Mouse (Mus musculus) testis, adult 2 months (tissue): ENCODE results near the gene Nckap5.

ENCODE experiments used
- CTCF ChIP-seq: fragments of 200-500 bp; IDR thresholded peaks from 2 replicates; pipeline ENCODE4 v1.5.1; 2012; ENCODE audit warnings: low read depth, mild to moderate bottlenecking, inconsistent platforms, low read length, moderate library complexity; ENCODE audit not compliant: control insufficient read depth, insufficient read depth, insufficient replicate concordance
- POLR2A ChIP-seq: fragments of 200-500 bp; IDR thresholded peaks from 2 replicates; pipeline ENCODE4 v1.6.1; 2012; ENCODE audit warnings: low read depth, mild to moderate bottlenecking, inconsistent platforms, low read length, moderate library complexity; ENCODE audit not compliant: control insufficient read depth

DNA sequence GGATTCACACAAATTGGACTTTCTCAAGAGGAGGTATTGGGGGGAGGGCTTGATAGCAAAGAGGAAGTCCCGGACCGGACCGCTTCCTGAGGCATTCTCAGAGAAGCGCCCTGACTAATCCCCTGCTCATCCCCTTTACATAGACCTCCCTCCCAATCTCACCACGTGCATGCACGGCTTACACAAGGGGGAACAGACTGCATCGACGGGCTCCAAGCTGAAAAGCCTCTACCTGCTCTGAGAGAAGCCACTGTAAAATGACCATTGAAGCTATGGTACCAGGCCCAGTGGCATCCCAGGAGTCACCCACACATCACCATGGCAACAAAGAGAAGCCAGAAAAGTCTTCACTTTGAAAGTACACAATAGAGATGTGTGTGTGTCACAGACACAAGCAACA is 148.8 kb downstream of the Nckap5 start:
- TF ChIP-seq POLR2A (no peak), CTCF (no peak)
